Mouse (Mus musculus) heart, adult 2 months (tissue): ENCODE data around the gene Prl2b1.

Experiments used
- CTCF ChIP-seq: fragments of 200-600 bp; IDR thresholded peaks from 2 replicates; pipeline ENCODE4 v1.8.1; 2022; ENCODE audit warnings: antibody characterized with exemption, mild to moderate bottlenecking, moderate library complexity
- EP300 ChIP-seq: fragments of 200-500 bp; IDR thresholded peaks from 2 replicates; pipeline ENCODE4 v1.6.1; 2011; ENCODE audit warnings: low read depth, low read length, control low read depth; ENCODE audit not compliant: insufficient read depth

- TF ChIP-seq EP300 (no peak), CTCF (0 out of 2 replicates have a peak, but pooled peaks have one; percentile 4)
These were observed 23.0 kb upstream of the Prl2b1 start for GRCm38 (mm10) chr13:27413640-27414039.
